Comparison of ENCODE assay signal across 7 mouse cellular contexts in the genomic region with DNA sequence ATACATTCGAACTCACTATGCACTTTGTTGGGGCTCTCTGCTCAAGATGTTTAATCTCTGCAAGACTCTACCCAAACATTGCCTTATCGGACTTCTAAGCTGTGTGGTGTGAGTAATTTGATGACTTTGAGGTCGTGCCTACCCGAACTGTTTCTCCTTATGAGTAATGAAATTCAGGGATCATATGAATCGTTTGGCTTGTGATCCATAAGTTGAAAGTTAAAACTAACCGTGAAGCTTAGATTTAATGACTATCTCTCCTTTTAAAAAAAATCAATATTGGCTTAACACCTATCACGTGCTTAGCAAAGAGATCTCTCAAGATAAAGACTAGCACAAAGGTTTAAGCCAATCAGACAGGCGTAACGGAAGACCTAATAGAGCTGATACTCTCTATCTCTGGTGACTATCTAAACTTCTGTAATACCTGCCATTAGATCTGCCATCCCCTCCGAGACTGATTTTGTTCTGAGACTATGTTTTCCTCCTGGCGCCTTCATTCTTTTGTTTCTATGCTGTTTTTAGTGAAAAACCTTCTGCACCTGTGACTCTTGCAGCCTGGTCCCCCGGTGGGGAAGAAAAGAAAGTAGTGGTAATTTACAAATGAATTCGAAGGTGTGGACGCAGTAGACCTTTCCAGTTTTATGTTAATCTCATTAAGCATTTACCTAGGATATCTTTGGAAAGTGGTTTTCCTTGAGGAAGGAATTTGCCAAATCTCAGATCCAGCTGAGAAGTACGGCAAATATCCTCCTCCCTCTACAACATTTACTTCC. TPM values are rescaled to one million over a fixed set of nuclear protein-coding genes. Genes with fewer than 3 reads are reported as not detected.
DNase-seq lines count a peak whose midpoint lies in the region; ATAC-seq and TF ChIP-seq lines count a peak whose summit lies in the region.

No protein-coding gene starts in this region.

- no peaks in the 10 kb centered on the region for H3K36me3 ChIP-seq in hindbrain, embryonic 14.5 days (replicated peaks; ENCODE audit: control insufficient read depth, insufficient read depth)
- no peaks in the 10 kb centered on the region for H3K36me3 ChIP-seq in midbrain, embryonic 12.5 days

- DNase-seq in retina, embryonic 14.5 days (ENCODE audit: low spot score), result peak; percentile 50
- DNase-seq in retina, postnatal 1 day, result no peak
- DNase-seq in hindbrain, embryonic 14.5 days (ENCODE audit: low spot score), result peak; percentile 25
- DNase-seq in right cerebral cortex, adult 2 months (ENCODE audit: low spot score in 2 of 2), result no peak
- DNase-seq in adrenal gland, adult 8-10 months, result no peak

- TF ChIP-seq CTCF in cortical plate, adult 2 months (IDR thresholded peaks at IDR 0.05; ENCODE audit: extremely low read depth, insufficient read depth, low read length), result no peak

- peak overlapping the region; percentile 73; the same call in 1 of the 2 replicates for H3K4me3 ChIP-seq in cortical plate, adult 2 months (ENCODE audit: insufficient read depth, low read length)
- peak overlapping the region; percentile 98 for H3K4me3 ChIP-seq in hindbrain, embryonic 14.5 days (replicated peaks; ENCODE audit: low read length)
- H3K4me3 ChIP-seq in midbrain, embryonic 12.5 days, result peak overlapping the region; percentile 95

- H3K4me1 ChIP-seq in cortical plate, adult 2 months (ENCODE audit: control insufficient read depth, insufficient read depth, low read length), result peaks cover 2% of the 10 kb centered on the region; the same call in 1 of the 2 replicates
- peaks cover 17% of the 10 kb centered on the region for H3K4me1 ChIP-seq in hindbrain, embryonic 14.5 days (replicated peaks; ENCODE audit: control insufficient read depth, insufficient read depth, low read length)
- peaks cover 29% of the 10 kb centered on the region for H3K4me1 ChIP-seq in midbrain, embryonic 12.5 days

- no peak for ATAC-seq in hindbrain, embryonic 14.5 days (ENCODE audit: low FRiP score)
- no peak for ATAC-seq in midbrain, embryonic 12.5 days (ENCODE audit: low FRiP score, low read depth)

- H3K4me2 ChIP-seq in hindbrain, embryonic 14.5 days (replicated peaks), result peak overlapping the region; percentile 87
- H3K4me2 ChIP-seq in midbrain, embryonic 12.5 days (replicated peaks), result peak overlapping the region; percentile 64

- H3K9ac ChIP-seq in hindbrain, embryonic 14.5 days, result peak overlapping the region; percentile 98
- H3K9ac ChIP-seq in midbrain, embryonic 12.5 days (replicated peaks), result peak overlapping the region; percentile 99

- H3K27ac ChIP-seq in cortical plate, adult 2 months (ENCODE audit: insufficient read depth, low read length), result 0 out of 2 replicates have a peak overlapping the region, but pooled peaks have one; percentile 12
- peak overlapping the region; percentile 91; the same call in 1 of the 2 replicates for H3K27ac ChIP-seq in hindbrain, embryonic 14.5 days
- peak overlapping the region; percentile 99 for H3K27ac ChIP-seq in midbrain, embryonic 12.5 days (replicated peaks)

- TF ChIP-seq POLR2A in cortical plate, adult 2 months (IDR thresholded peaks at IDR 0.05; ENCODE audit: extremely low read depth, insufficient read depth, low read length), result no peak

- H3K27me3 ChIP-seq in hindbrain, embryonic 14.5 days (ENCODE audit: control insufficient read depth, insufficient read depth, low read length), result no peaks in the 10 kb centered on the region
- H3K27me3 ChIP-seq in midbrain, embryonic 12.5 days, result no peaks in the 10 kb centered on the region

- 2% methylated on average over 15 of the region's 15 CpGs for WGBS in hindbrain, embryonic 14.5 days
- WGBS in midbrain, embryonic 12.5 days, result 2% methylated on average over 15 of the region's 15 CpGs

- H3K9me3 ChIP-seq in hindbrain, embryonic 14.5 days (ENCODE audit: control insufficient read depth, low read length), result no peaks in the 10 kb centered on the region
- no peaks in the 10 kb centered on the region for H3K9me3 ChIP-seq in midbrain, embryonic 12.5 days

RNA-seq across cellular contexts. Expression of a gene that starts 1.2 kb away (rescaled TPM):
- polyA plus RNA-seq in cortical plate, adult 2 months (2012; rRNA removed), result 5.6 and 6.3 TPM in 2 replicates
- 11.1 and 11.3 TPM in 2 replicates for polyA plus RNA-seq in hindbrain, embryonic 14.5 days (2014; fragmentation: Nextera tagmentation; extraction: Ambion mirVana)
- 11.0 and 12.9 TPM in 2 replicates for polyA plus RNA-seq in midbrain, embryonic 12.5 days (2016; fragmentation: Nextera tagmentation; extraction: Ambion mirVana)
- total RNA-seq in adrenal gland, adult 8-10 months (2022), result 10 to 100 TPM; 19.0 to 26.5 (median 25.6) TPM

RNA-seq across cellular contexts. Expression of a gene that starts 31.9 kb away (rescaled TPM):
- 0.17 and 0.23 TPM in 2 replicates for polyA plus RNA-seq in cortical plate, adult 2 months (2012; rRNA removed)
- 0.53 and 0.94 TPM in 2 replicates for polyA plus RNA-seq in hindbrain, embryonic 14.5 days (2014; fragmentation: Nextera tagmentation; extraction: Ambion mirVana)
- 0.43 and 0.73 TPM in 2 replicates for polyA plus RNA-seq in midbrain, embryonic 12.5 days (2016; fragmentation: Nextera tagmentation; extraction: Ambion mirVana)
- 10 to 100 TPM in 2 of 4 experiments, 1 to 10 TPM in 2; 3.2 to 20.5 (median 10.9) TPM for total RNA-seq in adrenal gland, adult 8-10 months (2022)

RNA-seq across cellular contexts. Expression of a gene that starts 49.9 kb away (rescaled TPM):
- polyA plus RNA-seq in cortical plate, adult 2 months (2012; rRNA removed), result 4.4 and 5.1 TPM in 2 replicates
- polyA plus RNA-seq in hindbrain, embryonic 14.5 days (2014; fragmentation: Nextera tagmentation; extraction: Ambion mirVana), result 7.2 and 7.6 TPM in 2 replicates
- polyA plus RNA-seq in midbrain, embryonic 12.5 days (2016; fragmentation: Nextera tagmentation; extraction: Ambion mirVana), result 8.5 and 8.9 TPM in 2 replicates
- total RNA-seq in adrenal gland, adult 8-10 months (2022), result 10 to 100 TPM in 1 of 4 experiments, 1 to 10 TPM in 3; 4.4 to 10.4 (median 4.7) TPM

Comparison
In these comparisons a context has a peak if more than half of its experiments do, and no peak if none do; other contexts are left out.
1. DNase-seq: peak in retina, embryonic 14.5 days (single experiment) and hindbrain, embryonic 14.5 days (single experiment); none in retina, postnatal 1 day (single experiment), right cerebral cortex, adult 2 months (0 of 2) and adrenal gland, adult 8-10 months (single experiment).
2. H3K27ac ChIP-seq: peak in every context shown above with its lines; median percentile 99 in midbrain, embryonic 12.5 days; 91 in hindbrain, embryonic 14.5 days; 12 in cortical plate, adult 2 months.
3. Peak in every context shown above with its lines, with median percentiles within 50 percentile points of each other: H3K4me3 ChIP-seq.